Mouse (Mus musculus): ENCODE data around the gene B3gnt8. TPM values are rescaled to one million over a fixed set of nuclear protein-coding genes. Genes with fewer than 3 reads are reported as not detected.

Gene B3gnt8
- total RNA-seq, 2 experiments from 2014 or later = 0.87 to 1.5 TPM

Other genes with a start within 250 kb of the B3gnt8 start
- gene Lipe, start 227.9 kb upstream of the B3gnt8 start, total RNA-seq (2021) = 10 to 100 TPM; 12.8 to 42.6 TPM
- not detected for gene Cxcl17, start 213.8 kb upstream of the B3gnt8 start, total RNA-seq (2021)
- 1 to 10 TPM; 4.1 to 5.2 TPM for gene Ceacam1, start 149.1 kb upstream of the B3gnt8 start, total RNA-seq (2021)
- under 1 TPM; 0.49 to 0.59 TPM for gene Ceacam2, start 86.8 kb upstream of the B3gnt8 start, total RNA-seq (2021)
- gene Erich4, start 10.8 kb upstream of the B3gnt8 start, total RNA-seq (2021) = not detected
- gene Dmac2, start 7.2 kb upstream of the B3gnt8 start, total RNA-seq (2021) = 10 to 100 TPM; 36.9 to 38.6 TPM
- 10 to 100 TPM; 73.7 to 80.6 TPM for gene Bckdha, start 32.3 kb downstream of the B3gnt8 start, total RNA-seq (2021)
- gene Exosc5, start 32.5 kb downstream of the B3gnt8 start, total RNA-seq (2021) = 10 to 100 TPM; 19.5 to 20.8 TPM
- not detected for gene Tmem91, start 48.5 kb downstream of the B3gnt8 start, total RNA-seq (2021)
- gene B9d2, start 54.1 kb downstream of the B3gnt8 start, total RNA-seq (2021) = 1 to 10 TPM; 8.4 to 8.8 TPM
- gene Tgfb1, start 60.3 kb downstream of the B3gnt8 start, total RNA-seq (2021) = 1 to 10 TPM; 6.3 to 7.2 TPM
- 10 to 100 TPM; 33.6 to 36.2 TPM for gene Ccdc97, start 92.4 kb downstream of the B3gnt8 start, total RNA-seq (2021)
- gene Hnrnpul1, start 128.1 kb downstream of the B3gnt8 start, total RNA-seq (2021) = 10 to 100 TPM; 55.3 to 57.2 TPM
- 10 to 100 TPM; 41.1 to 42.4 TPM for gene Axl, start 162.1 kb downstream of the B3gnt8 start, total RNA-seq (2021)
- under 1 TPM; 0.13 to 0.16 TPM for gene Cyp2s1, start 190.3 kb downstream of the B3gnt8 start, total RNA-seq (2021)

Measured in gastrocnemius, postnatal 25 days (tissue).